Comparison of ENCODE assay signal across 8 mouse cellular contexts in the genomic region with DNA sequence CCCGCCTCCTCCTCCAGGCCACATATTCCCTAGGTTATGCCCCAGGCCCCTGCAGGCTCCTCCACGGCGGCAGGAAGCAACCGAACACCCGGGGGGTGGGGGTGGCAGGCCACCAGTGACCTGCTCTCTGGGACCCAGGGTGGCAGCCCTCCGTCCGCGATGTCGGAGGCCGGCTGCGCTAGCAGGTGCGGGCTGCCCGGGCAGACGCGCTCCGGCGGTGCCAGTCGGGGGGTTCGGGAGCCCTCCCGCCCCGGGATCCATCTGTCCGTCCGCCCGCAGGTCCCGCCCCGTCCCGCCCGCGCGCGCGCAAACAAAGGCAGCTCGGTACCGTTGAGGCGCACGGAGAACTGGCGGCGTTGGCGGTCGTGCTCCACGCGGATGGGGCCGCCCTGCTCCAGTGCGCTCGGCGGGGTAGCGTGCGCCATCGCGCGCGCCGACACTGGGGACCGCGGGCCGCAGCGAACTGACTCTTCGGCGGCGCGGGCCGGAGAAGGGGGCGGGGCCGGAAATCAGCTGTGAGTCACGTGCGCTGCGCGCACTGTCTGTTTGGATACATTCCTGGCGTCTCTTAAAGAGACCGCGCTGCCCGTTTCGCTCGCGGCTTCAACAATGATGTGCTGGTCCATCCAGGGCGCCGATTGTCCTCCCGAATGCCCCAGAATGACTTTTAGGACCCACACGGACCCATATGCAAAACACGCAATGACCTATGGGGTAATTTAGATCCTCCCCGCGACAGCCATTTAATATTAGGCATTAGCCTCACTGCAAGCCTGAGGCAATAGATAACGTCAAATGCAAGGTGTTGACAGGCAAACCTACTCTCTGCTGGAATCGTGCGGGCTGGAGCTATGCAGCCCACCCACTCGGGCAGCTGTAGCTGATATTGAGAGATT. TPM values are rescaled to one million over a fixed set of nuclear protein-coding genes. Genes with fewer than 3 reads are reported as not detected.
DNase-seq lines count a peak whose midpoint lies in the region; ATAC-seq and TF ChIP-seq lines count a peak whose summit lies in the region.

No protein-coding gene starts in this region.

- H3K36me3 ChIP-seq in C2C12 (ENCODE audit: control insufficient read depth, insufficient read depth): no peaks in the 10 kb centered on the region
- no peaks in the 10 kb centered on the region for H3K36me3 ChIP-seq in heart, embryonic 11.5 days (ENCODE audit: control insufficient read depth, insufficient read depth, low read length)
- H3K36me3 ChIP-seq in kidney, embryonic 15.5 days: no peaks in the 10 kb centered on the region

- peaks cover 8% of the 10 kb centered on the region for H3K4me1 ChIP-seq in embryonic fibroblast, embryonic 13.5 days (ENCODE audit: control insufficient read depth, insufficient read depth, low read length)
- H3K4me1 ChIP-seq in heart, embryonic 11.5 days (ENCODE audit: control insufficient read depth, insufficient read depth, low read length): peaks cover 30% of the 10 kb centered on the region
- H3K4me1 ChIP-seq in kidney, embryonic 15.5 days: peaks cover 46% of the 10 kb centered on the region

- no peaks in the 10 kb centered on the region for H3K79me2 ChIP-seq in C2C12 (ENCODE audit: control insufficient read depth, insufficient read depth)

- no peak overlapping the region for H3K27ac ChIP-seq in embryonic fibroblast, embryonic 13.5 days (ENCODE audit: insufficient read depth, low read length)
- H3K27ac ChIP-seq in heart, embryonic 11.5 days (ENCODE audit: low read depth, low read length): peak overlapping the region; percentile 80
- peak overlapping the region; percentile 77 for H3K27ac ChIP-seq in kidney, embryonic 15.5 days

- TF ChIP-seq CTCF in C2C12 (IDR thresholded peaks at IDR 0.05; ENCODE audit: control insufficient read depth, insufficient read depth, insufficient read length): no peak
- no peak for TF ChIP-seq CTCF in embryonic fibroblast, embryonic 13.5 days (IDR thresholded peaks at IDR 0.05; ENCODE audit: borderline replicate concordance, insufficient read depth, low read length)

- H3K4me2 ChIP-seq in heart, embryonic 11.5 days: peak overlapping the region; percentile 92
- H3K4me2 ChIP-seq in kidney, embryonic 15.5 days: peak overlapping the region; percentile 91

- WGBS in heart, embryonic 11.5 days (ENCODE audit: insufficient replicate concordance): under 1% methylated on average over 86 of the region's 86 CpGs
- WGBS in kidney, embryonic 15.5 days: under 1% methylated on average over 85 of the region's 86 CpGs

- H3K27me3 ChIP-seq in C2C12 (ENCODE audit: control insufficient read depth, insufficient read depth, insufficient read length): no peaks in the 10 kb centered on the region
- no peaks in the 10 kb centered on the region for H3K27me3 ChIP-seq in heart, embryonic 11.5 days (ENCODE audit: control insufficient read depth, insufficient read depth, low read length)
- no peaks in the 10 kb centered on the region for H3K27me3 ChIP-seq in kidney, embryonic 15.5 days

- H3K9me3 ChIP-seq in heart, embryonic 11.5 days (replicated peaks; ENCODE audit: control insufficient read depth, low read length): no peaks in the 10 kb centered on the region
- H3K9me3 ChIP-seq in kidney, embryonic 15.5 days (replicated peaks): no peaks in the 10 kb centered on the region

- H3K9ac ChIP-seq in heart, embryonic 11.5 days (ENCODE audit: low read depth, low read length): peak overlapping the region; percentile 88
- peak overlapping the region; percentile 84 for H3K9ac ChIP-seq in kidney, embryonic 15.5 days

- peak overlapping the region; percentile 82 for H3ac ChIP-seq in C2C12 (ENCODE audit: control insufficient read depth, insufficient read length, low read depth)

- peak overlapping the region; percentile 59 for H3K4me3 ChIP-seq in C2C12 (ENCODE audit: insufficient read depth, poor library complexity, severe bottlenecking)
- peak overlapping the region; percentile 70 for H3K4me3 ChIP-seq in embryonic fibroblast, embryonic 13.5 days (ENCODE audit: insufficient read depth, low read length)
- H3K4me3 ChIP-seq in heart, embryonic 11.5 days (ENCODE audit: low read depth, low read length): peak overlapping the region; percentile 95
- peak overlapping the region; percentile 94 for H3K4me3 ChIP-seq in kidney, embryonic 15.5 days (replicated peaks)

- ATAC-seq in heart, embryonic 11.5 days (replicated peaks; ENCODE audit: insufficient number of reproducible peaks, low FRiP score, low TSS enrichment): peak; percentile 88
- peak; percentile 92 for ATAC-seq in kidney, embryonic 15.5 days (replicated peaks; ENCODE audit: low FRiP score)

- no peaks in the 10 kb centered on the region for H3K79me3 ChIP-seq in C2C12 (ENCODE audit: low read depth)

- DNase-seq in brain, adult 2 months (ENCODE audit: low read depth, low spot score): peak; percentile 96
- peak; percentile 93 for DNase-seq in liver
- DNase-seq in monocyte, adult 2 months (ENCODE audit: low read depth in 1 of 2, low spot score in 2 of 2): peak; percentile 66 to 82
- peak; percentile 86 to 90 for DNase-seq in spleen, postnatal 14 days (ENCODE audit: low spot score in 2 of 2)

- TF ChIP-seq POLR2A in embryonic fibroblast, embryonic 13.5 days (IDR thresholded peaks at IDR 0.05; ENCODE audit: low read depth, low read length): peak; percentile 70

TF ChIP-seq in C2C12, 6 proteins besides CTCF, POLR2A, EP300 and RAD21:
- TF ChIP-seq MYOD1 (IDR thresholded peaks at IDR 0.05; ENCODE audit: control insufficient read depth, insufficient read length, low read depth) (no peak), USF1 (IDR thresholded peaks at IDR 0.05; ENCODE audit: low read depth) (peak; percentile 96), MAX (IDR thresholded peaks at IDR 0.05) (peak; percentile 90)

RNA-seq across cellular contexts. Expression of a gene that starts 1.0 kb away (rescaled TPM):
- 8.4 TPM for polyA plus RNA-seq in C2C12 (2012; fragmentation: generic; extraction: Trizol)
- polyA plus RNA-seq in embryonic fibroblast, embryonic 13.5 days (2011; ENCODE audit: insufficient read length, low read depth, missing spikeins): 11.7 and 15.1 TPM in 2 replicates
- polyA plus RNA-seq in heart, embryonic 11.5 days (2014; fragmentation: Nextera tagmentation; extraction: Ambion mirVana): 20.2 and 23.9 TPM in 2 replicates
- polyA plus RNA-seq in kidney, embryonic 15.5 days (2015; fragmentation: Nextera tagmentation; extraction: Ambion mirVana): 21.8 and 24.2 TPM in 2 replicates

RNA-seq across cellular contexts. Expression of a gene that starts 18.3 kb away (rescaled TPM):
- polyA plus RNA-seq in C2C12 (2012; fragmentation: generic; extraction: Trizol): 183 TPM
- polyA plus RNA-seq in embryonic fibroblast, embryonic 13.5 days (2011; ENCODE audit: insufficient read length, low read depth, missing spikeins): 53.3 and 59.2 TPM in 2 replicates
- 74.6 and 77.9 TPM in 2 replicates for polyA plus RNA-seq in heart, embryonic 11.5 days (2014; fragmentation: Nextera tagmentation; extraction: Ambion mirVana)
- polyA plus RNA-seq in kidney, embryonic 15.5 days (2015; fragmentation: Nextera tagmentation; extraction: Ambion mirVana): 117 and 127 TPM in 2 replicates

RNA-seq across cellular contexts. Expression of a gene that starts 34.5 kb away (rescaled TPM):
- 61.5 TPM for polyA plus RNA-seq in C2C12 (2012; fragmentation: generic; extraction: Trizol)
- 31.9 and 34.2 TPM in 2 replicates for polyA plus RNA-seq in embryonic fibroblast, embryonic 13.5 days (2011; ENCODE audit: insufficient read length, low read depth, missing spikeins)
- polyA plus RNA-seq in heart, embryonic 11.5 days (2014; fragmentation: Nextera tagmentation; extraction: Ambion mirVana): 68.1 and 68.4 TPM in 2 replicates
- 65.4 and 67.7 TPM in 2 replicates for polyA plus RNA-seq in kidney, embryonic 15.5 days (2015; fragmentation: Nextera tagmentation; extraction: Ambion mirVana)
